Mouse (Mus musculus): ENCODE measurements around the gene Hhex.

DNA sequence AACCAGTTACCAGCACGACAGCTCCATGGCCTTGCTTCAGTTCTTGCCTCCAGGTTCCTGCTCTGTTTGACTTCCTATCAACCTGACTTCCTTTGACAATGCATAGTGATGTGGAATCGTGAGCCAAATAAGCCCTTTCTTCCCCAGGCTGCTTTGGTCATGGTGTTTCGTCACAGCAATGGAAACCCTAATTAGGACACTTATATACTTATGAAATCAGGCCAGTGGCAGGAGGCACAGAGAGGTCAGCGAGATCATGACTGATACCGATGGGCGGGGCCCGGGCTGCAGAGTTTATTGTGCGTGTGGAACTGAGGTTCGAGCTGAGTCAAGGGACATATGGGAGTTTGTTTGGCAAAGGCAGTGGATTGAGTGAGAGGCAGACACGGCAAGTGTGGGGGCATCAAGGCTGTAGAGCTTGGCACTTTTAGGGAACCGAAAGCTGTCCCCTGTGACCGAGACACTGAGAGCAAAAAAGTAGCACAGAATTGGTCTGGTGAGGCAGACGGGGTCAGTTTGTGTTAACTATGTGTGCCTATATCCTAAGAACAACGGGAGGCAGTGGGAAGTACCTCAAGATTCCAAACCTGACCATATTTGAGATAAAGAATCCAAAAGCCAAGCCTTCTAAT lies 48.1 kb downstream of the Hhex start:
- TF ChIP-seq CTCF (IDR thresholded peaks at IDR 0.05; ENCODE audit: control insufficient read depth, insufficient read depth, insufficient replicate concordance, low read depth, low read length) = no peak
- TF ChIP-seq POLR2A (IDR thresholded peaks at IDR 0.05; ENCODE audit: control insufficient read depth, low read depth, low read length) = no peak
